Mouse (Mus musculus) left cerebral cortex, adult 18-20 months (tissue): ENCODE data around the gene Ssxb5. TPM values are rescaled to one million over a fixed set of nuclear protein-coding genes. Genes with fewer than 3 reads are reported as not detected.
"Not testable (repeated sequence)": the region's sequence is repeated elsewhere in the genome, so short reads cannot be mapped to it uniquely, and the experiment has no call there.

ENCODE experiments used
- DNase-seq, 2 experiments: peaks; one replicate each; pipeline ENCODE4 v3.0.0; 2021 to 2022; ENCODE audit warnings: low spot score in 2 of 2, mixed read lengths in 1 of 2
- long read RNA-seq, 2 experiments: library from polyadenylated mRNA; stranded (forward); transcript quantifications; one replicate each; pipeline ENCODE4 v2.0.0; 2021
- total RNA-seq, 2 experiments: library from RNA; stranded (reverse); gene quantifications; 2 replicates each; pipeline ENCODE4 v1.2.3; 2021

Ssxb5 gene
- total RNA-seq: not detected
- long read RNA-seq, experiment 1: 0 reads
- long read RNA-seq, experiment 2: 0 reads

- DNase-seq: not testable (repeated sequence)
Measured at GRCm38 (mm10) chrX:8803391-8803790, at the start of gene Ssxb5. Gene Ssxb5, plus strand, starts transcription at chrX:8803691.

GRCm38 (mm10) chrX:8832043-8832442 is 28.6 kb downstream of the Ssxb5 start:
- DNase-seq: peak; percentile 67 to 69

GRCm38 (mm10) chrX:8843694-8844093 is 40.2 kb downstream of the Ssxb5 start, which contains the start of gene Gm6592:
Gene Gm6592, plus strand, starts transcription at chrX:8843994.
- no peak for DNase-seq

GRCm38 (mm10) chrX:8852486-8852885 is 49.0 kb downstream of the Ssxb5 start:
- DNase-seq: no peak

Other genes starting within 250 kb of the Ssxb5 start
- not detected for gene Ssxb3, start 211.9 kb upstream of the Ssxb5 start, total RNA-seq
- not detected for gene Ssxb8, start 112.8 kb upstream of the Ssxb5 start, total RNA-seq
- not detected for gene Ssx9, start 55.3 kb upstream of the Ssxb5 start, total RNA-seq
- gene Gm6592, start 40.3 kb downstream of the Ssxb5 start, total RNA-seq: not detected
- gene Gm5751, start 70.6 kb downstream of the Ssxb5 start, total RNA-seq: not detected
- 10 to 100 TPM; 32.4 to 35.7 TPM for gene B630019K06Rik, start 88.7 kb downstream of the Ssxb5 start, total RNA-seq
- gene Fthl17b, start 159.3 kb downstream of the Ssxb5 start, total RNA-seq: not detected
- gene Fthl17c, start 172.9 kb downstream of the Ssxb5 start, total RNA-seq: not detected
- not detected for gene Fthl17d, start 183.1 kb downstream of the Ssxb5 start, total RNA-seq
- gene Fthl17e, start 229.8 kb downstream of the Ssxb5 start, total RNA-seq: not detected